Mouse (Mus musculus) brain, embryonic 18.5 days (tissue): ENCODE results near the gene Zzef1.

Experiments
- DNase-seq: peaks from one replicate; pipeline ENCODE4 v3.0.0-alpha.2; 2012; ENCODE audit warnings: low read depth, low spot score

Zzef1 gene

GRCm38 (mm10) chr11:72955339-72955974 lies 159.4 kb downstream of the Zzef1 start:
- DNase-seq: no peak

DNA sequence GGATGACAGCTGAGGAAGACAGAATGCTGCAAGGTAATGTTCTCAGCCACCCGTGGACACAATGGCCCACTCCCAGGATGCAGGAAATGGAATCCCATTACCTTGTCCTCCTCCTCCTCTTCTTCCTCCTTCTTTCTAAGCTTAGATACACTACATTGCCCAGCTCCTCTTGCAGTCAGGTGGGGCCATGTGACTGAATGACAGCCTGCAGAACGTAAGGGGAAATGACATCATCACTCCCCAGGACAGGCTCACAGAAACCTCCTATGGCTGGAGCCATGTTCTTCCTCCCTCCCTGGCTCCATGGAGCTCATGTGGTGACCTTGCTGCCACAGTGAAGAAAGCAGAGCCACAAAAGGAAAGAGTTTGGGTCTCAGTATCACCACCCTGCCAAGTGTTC lies 161.3 kb downstream of the Zzef1 start:
- DNase-seq: no peak

GRCm38 (mm10) chr11:72959924-72960679 lies 164.1 kb downstream of the Zzef1 start:
- DNase-seq: no peak

- DNase-seq: no peak
Observed at GRCm38 (mm10) chr11:72960723-72961071, 164.7 kb downstream of the Zzef1 start.

DNA sequence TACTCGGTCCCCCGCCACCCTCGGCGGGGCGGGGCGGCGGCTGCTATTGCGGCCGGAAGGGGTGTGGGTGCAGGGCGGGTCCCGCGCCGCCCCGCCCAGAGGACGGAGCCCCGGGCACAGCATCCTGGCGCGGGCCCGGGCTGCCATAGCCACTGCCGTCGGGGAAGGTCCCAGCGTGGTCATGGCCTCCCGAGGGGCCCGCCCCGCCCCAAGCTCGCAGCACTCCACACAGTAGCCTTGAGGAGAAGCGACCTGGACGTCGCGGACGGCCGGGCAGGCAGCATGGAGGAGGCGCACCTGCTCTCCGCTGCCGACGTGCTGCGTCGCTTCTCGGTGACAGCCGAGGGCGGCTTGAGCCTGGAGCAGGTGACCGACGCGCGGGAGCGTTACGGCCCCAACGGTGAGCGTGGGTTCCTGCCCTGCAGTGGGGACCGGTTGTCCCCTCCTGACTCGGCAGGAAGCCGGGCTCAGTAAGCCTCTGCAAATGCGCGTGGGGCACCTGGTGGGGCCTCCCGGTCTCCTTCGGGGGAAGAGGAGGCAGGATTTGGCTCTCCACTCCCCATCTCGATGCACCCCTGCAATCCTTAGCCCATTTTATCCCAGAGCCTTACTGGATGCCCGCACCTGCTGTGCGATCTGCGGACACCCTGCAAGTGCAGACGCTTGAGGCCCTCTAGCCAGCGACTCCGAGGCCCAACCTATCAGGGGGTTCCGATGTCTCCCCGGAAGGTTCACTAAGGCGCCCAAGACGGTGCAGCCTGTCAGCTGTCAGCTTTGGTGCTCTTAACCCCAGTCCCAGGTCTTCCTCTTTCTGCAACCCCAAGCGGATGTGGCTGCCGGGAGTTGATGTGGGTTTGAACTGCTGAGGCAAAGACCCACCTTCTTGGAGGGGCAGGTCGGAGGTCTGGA lies 165.3 kb downstream of the Zzef1 start, which contains the start of gene Atp2a3:
Atp2a3 (plus strand) TSS at position 98 of the 909 bp plus-strand sequence.
- no peak for DNase-seq

DNA sequence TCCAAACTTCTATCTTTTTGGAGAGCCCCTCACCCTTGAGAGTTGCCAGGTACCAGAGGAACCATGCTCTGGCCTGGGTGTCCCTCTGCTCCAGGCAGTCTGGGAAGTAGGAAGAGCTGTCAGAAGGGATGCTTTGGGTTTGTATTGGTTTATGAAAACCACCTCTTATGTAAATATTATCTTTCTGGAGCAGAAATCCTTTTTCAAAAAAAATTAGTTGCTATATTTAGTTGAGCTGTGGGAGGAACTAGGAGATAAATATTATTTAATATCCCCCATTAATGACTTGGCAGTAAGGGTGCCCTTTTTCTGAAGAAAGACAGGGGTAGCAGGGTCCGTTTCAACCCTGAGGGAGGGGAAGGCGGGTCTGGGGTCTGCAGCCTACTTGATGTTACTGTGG lies 166.4 kb downstream of the Zzef1 start:
- no peak for DNase-seq

DNA sequence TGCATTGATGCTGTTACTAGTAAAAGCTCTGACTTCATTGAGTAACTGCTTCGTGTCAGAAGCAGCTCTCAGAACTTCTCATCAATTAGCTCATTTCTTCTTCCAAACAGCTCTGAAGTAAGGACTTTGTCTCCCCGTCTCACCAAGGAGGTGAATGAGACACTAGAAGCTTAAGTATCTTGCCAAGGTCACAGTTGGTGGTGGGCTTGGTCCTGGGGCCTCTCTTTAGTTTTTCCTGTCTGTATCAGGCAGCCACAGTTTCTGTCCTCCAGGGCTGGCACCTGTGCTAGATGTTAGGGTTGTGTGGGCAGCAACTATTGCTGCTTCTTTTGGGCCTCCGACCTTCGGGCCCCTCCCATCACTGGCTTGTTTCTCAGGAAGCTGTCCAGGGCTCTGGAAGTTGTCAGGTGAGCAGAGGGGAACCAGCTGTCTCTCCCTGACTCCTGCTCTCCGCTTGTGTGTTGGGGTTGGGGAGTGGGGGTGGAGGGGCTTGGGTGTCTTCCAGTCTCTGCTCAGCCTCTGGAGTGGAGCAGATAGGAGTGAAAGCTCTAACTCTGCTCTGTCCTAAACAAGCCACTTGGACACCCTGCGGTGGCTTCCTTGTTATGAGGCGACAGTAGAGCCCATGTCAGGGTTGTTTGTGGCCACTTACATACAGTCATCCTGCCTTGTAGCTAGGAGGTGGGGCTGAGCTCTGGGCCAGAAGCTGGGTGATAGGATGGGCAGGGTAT lies 167.2 kb downstream of the Zzef1 start:
- no peak for DNase-seq

GRCm38 (mm10) chr11:72963789-72964294 lies 167.8 kb downstream of the Zzef1 start:
- DNase-seq: no peak

GRCm38 (mm10) chr11:72974995-72975503 lies 179.0 kb downstream of the Zzef1 start:
- no peak for DNase-seq
